Mouse (Mus musculus) liver, embryonic 14.5 days (tissue): ENCODE data around the gene Vps13c.

Experiments used
- CTCF ChIP-seq: IDR thresholded peaks from 2 replicates; pipeline ENCODE4 v1.5.1; 2016; ENCODE audit warnings: antibody characterized with exemption, low read depth, control low read depth
- EP300 ChIP-seq: IDR thresholded peaks from 2 replicates; pipeline ENCODE4 v1.6.1; 2016; ENCODE audit warnings: antibody characterized with exemption, low read depth

GRCm38 (mm10) chr9:67813665-67814337 is 26.4 kb upstream of the Vps13c start:
- TF ChIP-seq CTCF (no peak), EP300 (no peak)
